Mouse (Mus musculus) left cerebral cortex, adult 8-10 months (tissue): ENCODE data around the gene Man2b1. TPM values are rescaled to one million over a fixed set of nuclear protein-coding genes. Genes with fewer than 3 reads are reported as not detected.
A peak's percentile ranks its signal among the peaks of the same experiment; 100 is the strongest.
"Not testable (repeated sequence)": the region's sequence is repeated elsewhere in the genome, so short reads cannot be mapped to it uniquely, and the experiment has no call there.

Source experiments
- DNase-seq, 2 experiments: peaks; one replicate each; pipeline ENCODE4 v3.0.0; 2022; ENCODE audit warnings: low spot score in 2 of 2
- total RNA-seq, 4 experiments: library from RNA; stranded (reverse); gene quantifications; 2 replicates each; pipeline ENCODE4 v1.2.4; 2022

Man2b1 gene
- total RNA-seq, 4 experiments from 2014 or later: 33.3 to 74.2 (median 49.2) TPM

- DNase-seq: no peak
These were observed 9.9 kb upstream of the Man2b1 start for GRCm38 (mm10) chr8:85073041-85073612.

GRCm38 (mm10) chr8:85074167-85074566, 8.9 kb upstream of the Man2b1 start:
- no peak for DNase-seq

- DNase-seq: no peak
These were observed 8.5 kb upstream of the Man2b1 start for GRCm38 (mm10) chr8:85074617-85075016.

GRCm38 (mm10) chr8:85076001-85076400, 7.1 kb upstream of the Man2b1 start:
- DNase-seq: no peak

- no peak for DNase-seq
These were observed 6.1 kb upstream of the Man2b1 start for GRCm38 (mm10) chr8:85076993-85077392.

- no peak for DNase-seq
These were observed 2.9 kb upstream of the Man2b1 start for GRCm38 (mm10) chr8:85080214-85080531.

GRCm38 (mm10) chr8:85080532-85081215, 2.4 kb upstream of the Man2b1 start, which contains the start of gene Wdr83os:
Gene Wdr83os (plus strand): TSS chr8:85080740.
- peak; percentile 39 to 52 for DNase-seq

GRCm38 (mm10) chr8:85081216-85081555, 1.9 kb upstream of the Man2b1 start, which contains the start of gene Wdr83:
Gene Wdr83 (minus strand): TSS chr8:85081306.
- DNase-seq: no peak

- not testable (repeated sequence) for DNase-seq
These were observed 901 bp upstream of the Man2b1 start for GRCm38 (mm10) chr8:85082169-85082568.

- no peak for DNase-seq
These were observed 1.6 kb downstream of the Man2b1 start for GRCm38 (mm10) chr8:85084633-85085032.

- DNase-seq: no peak
These were observed 3.2 kb downstream of the Man2b1 start for GRCm38 (mm10) chr8:85086238-85086637.

- DNase-seq: no peak
These were observed 5.7 kb downstream of the Man2b1 start for GRCm38 (mm10) chr8:85088771-85089170.

- DNase-seq: no peak
These were observed 7.8 kb downstream of the Man2b1 start for GRCm38 (mm10) chr8:85090856-85091255.

GRCm38 (mm10) chr8:85091526-85092090, 8.5 kb downstream of the Man2b1 start:
- no peak for DNase-seq

- DNase-seq: no peak
These were observed 12.0 kb downstream of the Man2b1 start for GRCm38 (mm10) chr8:85095051-85095450.

- DNase-seq: no peak
These were observed 12.5 kb downstream of the Man2b1 start for GRCm38 (mm10) chr8:85095566-85095965.

GRCm38 (mm10) chr8:85096196-85096595, 13.1 kb downstream of the Man2b1 start:
- no peak for DNase-seq

GRCm38 (mm10) chr8:85096850-85097249, 13.8 kb downstream of the Man2b1 start:
- DNase-seq: no peak

- DNase-seq: no peak
These were observed 17.1 kb downstream of the Man2b1 start for GRCm38 (mm10) chr8:85100076-85100665.

- no peak for DNase-seq
These were observed 30.2 kb downstream of the Man2b1 start for GRCm38 (mm10) chr8:85113241-85113640.

- DNase-seq: no peak
These were observed 32.4 kb downstream of the Man2b1 start for GRCm38 (mm10) chr8:85115501-85115900.

- no peak for DNase-seq
These were observed 33.9 kb downstream of the Man2b1 start for GRCm38 (mm10) chr8:85116984-85117383.
